Mouse (Mus musculus): Measurements from ENCODE around the gene Gcgr.

DNA sequence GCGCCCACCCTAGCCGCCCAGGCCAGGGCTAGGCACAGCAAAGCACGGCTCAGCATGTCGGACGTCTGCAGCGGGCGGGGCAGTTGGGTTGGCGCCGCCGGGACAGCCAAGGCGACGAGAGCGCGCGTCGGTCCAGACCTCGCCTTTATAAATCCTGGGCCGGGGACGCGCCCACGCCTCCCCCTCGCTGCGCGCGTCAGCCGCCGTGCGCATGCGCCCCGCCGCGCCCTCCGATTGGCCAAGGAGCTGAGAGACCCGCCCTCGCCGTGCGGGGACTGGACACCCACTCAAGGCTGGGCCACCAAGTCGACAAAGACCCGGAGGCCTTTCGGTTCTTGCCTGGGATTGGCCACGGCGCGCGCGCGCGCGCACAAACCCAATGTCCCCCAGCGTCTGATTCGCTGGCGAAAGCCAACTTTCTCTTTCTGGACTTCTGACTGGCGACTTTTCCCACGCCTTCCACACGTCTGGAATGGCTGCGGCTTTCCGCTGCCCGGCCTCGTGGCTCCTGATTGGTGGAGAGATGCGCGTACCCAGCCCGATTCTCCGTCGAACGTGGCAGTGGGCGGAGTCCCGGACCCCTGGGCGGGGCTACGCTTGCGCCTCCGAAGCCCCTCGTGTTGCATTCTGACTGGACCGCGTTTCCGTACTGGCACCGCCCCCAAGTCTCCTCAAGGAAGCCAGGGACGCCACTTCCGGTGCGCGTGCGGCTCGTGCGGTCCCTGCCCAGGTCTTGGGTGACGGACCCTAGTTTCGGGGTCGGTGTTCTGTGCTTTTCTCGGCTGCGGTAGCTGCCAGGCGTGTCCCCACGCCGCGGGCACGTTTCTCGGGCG, 42.5 kb downstream of the Gcgr start, which contains the start of gene P4hb:
- TF ChIP-seq CTCF (IDR thresholded peaks at IDR 0.05; ENCODE audit: extremely low read depth, insufficient read depth, low read length): no peak
- TF ChIP-seq POLR2A (IDR thresholded peaks at IDR 0.05; ENCODE audit: extremely low read depth, insufficient read depth, low read length): peak; percentile 94
